Mouse (Mus musculus) brain, adult 2 months (tissue): Measurements from ENCODE around the gene Hk1.

Experiments used
- DNase-seq: peaks from one replicate; pipeline ENCODE4 v3.0.0; 2011; ENCODE audit warnings: low read depth, low spot score

Hk1 gene

DNA sequence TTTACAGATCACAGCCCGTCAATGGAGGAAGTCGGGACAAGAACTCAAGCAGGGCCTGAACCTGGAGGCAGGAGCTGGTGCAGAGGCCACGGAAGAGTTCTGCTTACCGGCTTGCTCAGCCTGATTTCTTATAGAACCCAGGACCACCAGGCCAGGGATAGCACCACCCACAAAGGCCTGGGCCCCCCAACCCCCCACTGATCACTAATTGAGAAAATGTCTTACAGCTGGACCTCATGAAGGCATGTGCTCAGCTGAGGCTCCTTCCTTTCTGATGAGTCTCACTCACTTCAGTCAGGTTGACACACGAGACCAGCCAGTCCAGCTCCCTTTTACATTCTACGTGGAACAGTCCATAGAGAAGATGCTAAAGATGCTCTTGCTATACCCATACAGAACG lies 153.9 kb downstream of the Hk1 start:
- DNase-seq = no peak

DNA sequence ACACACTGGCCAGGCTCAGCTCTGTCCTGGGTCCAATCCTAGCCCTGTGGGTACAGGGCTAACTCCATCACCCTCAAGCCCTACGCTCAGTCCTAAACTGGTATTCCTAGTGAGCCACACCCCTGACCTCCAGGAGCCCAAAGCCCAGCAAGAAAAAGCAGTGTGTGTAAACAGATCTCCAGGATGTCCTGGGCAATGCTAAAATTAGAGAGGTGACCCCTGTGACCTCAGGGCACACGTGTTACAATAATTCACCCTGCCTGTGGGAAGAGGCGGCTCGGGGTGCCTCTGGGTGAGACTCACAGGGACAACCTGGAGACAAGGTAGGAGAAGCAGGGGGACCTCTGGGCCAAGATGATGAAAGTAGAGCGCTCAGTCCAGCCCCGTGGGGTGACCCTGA lies 155.5 kb downstream of the Hk1 start:
- DNase-seq = no peak

- no peak for DNase-seq
Observed at GRCm38 (mm10) chr10:62222777-62223176, 156.9 kb downstream of the Hk1 start.

DNA sequence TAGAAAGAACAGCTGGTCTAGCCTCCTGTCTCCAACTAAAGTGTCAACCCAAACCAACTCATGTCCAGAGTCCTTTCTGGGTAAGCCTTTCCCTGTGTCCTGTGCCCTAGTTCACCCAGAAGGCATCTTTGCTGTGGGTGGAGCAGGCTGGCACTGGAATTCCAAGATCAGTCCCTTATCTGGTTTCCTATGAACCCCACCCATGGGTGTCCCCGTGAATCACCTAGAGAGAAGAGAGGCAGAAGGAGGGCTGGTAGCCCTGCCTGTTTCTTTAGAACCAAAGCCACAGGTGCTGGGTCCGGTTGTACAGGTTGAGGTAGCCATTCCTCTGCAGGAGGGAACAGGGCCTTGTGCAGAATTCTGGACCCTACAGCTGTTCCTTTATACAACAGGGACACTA lies 158.1 kb downstream of the Hk1 start:
- DNase-seq = no peak

DNA sequence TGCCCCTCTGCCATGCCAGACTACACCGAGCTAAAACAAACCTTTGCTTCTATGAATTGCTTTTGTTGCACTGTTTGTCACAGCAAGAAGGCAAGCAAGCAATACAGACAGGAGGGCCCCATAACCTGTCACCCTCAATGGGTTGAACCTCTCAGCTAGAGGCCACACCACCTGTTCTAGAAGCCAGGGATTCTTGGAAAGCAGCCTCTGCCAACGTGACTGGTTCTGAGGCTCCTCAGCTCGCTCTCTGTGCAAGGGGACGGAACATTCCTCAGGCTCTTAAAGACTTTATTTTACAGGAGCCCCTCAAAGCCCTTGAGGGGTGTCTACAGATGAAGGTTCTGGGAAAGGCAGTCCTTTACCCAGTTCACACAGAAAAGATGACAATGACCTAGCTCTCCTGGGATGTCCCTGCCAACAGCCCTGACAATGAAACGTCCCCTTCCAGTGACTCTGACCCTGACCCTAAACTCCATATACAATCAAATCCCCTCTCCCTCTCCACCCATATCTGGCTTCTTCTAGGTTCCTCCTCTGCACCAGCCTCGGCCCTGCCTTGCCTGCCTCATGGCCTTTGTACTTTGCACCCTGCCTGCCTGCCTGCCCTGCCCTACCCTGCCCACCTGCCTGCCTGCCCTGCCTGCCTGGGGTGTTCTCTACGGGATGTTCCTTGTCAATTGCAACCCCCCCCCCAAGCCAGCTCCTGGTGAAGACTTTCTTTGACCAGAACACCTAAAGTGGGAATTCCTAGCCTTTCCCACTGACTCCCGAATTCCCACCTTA lies 158.8 kb downstream of the Hk1 start:
- DNase-seq = no peak
